Mouse (Mus musculus) c-Kit-positive CD71-negative TER-119-negative erythroid progenitor cells, embryonic 14.5 days (primary cell): ENCODE data around the gene Rtl6.

Experiments used
- DNase-seq: peaks from one replicate; pipeline ENCODE4 v3.0.0-alpha.2; 2013; ENCODE audit warnings: low read depth

Gene Rtl6

GRCm38 (mm10) chr15:84557189-84557921 lies at the start of gene Rtl6:
Gene Rtl6 (minus strand): TSS chr15:84557823.
- peak; percentile 35 for DNase-seq

GRCm38 (mm10) chr15:84603267-84603963 lies 45.8 kb upstream of the Rtl6 start:
- no peak for DNase-seq

- no peak for DNase-seq
Observed at GRCm38 (mm10) chr15:84600977-84601595, 43.5 kb upstream of the Rtl6 start.

- DNase-seq: no peak
Observed at GRCm38 (mm10) chr15:84598911-84599310, 41.3 kb upstream of the Rtl6 start.

GRCm38 (mm10) chr15:84597816-84598215 lies 40.2 kb upstream of the Rtl6 start:
- DNase-seq: no peak

- no peak for DNase-seq
Observed at GRCm38 (mm10) chr15:84597021-84597420, 39.4 kb upstream of the Rtl6 start.

- no peak for DNase-seq
Observed at GRCm38 (mm10) chr15:84595241-84595945, 37.8 kb upstream of the Rtl6 start.

- DNase-seq: no peak
Observed at GRCm38 (mm10) chr15:84593514-84593913, 35.9 kb upstream of the Rtl6 start.

- DNase-seq: no peak
Observed at GRCm38 (mm10) chr15:84592240-84592639, 34.6 kb upstream of the Rtl6 start.

- no peak for DNase-seq
Observed at GRCm38 (mm10) chr15:84591573-84592139, 34.0 kb upstream of the Rtl6 start.

- no peak for DNase-seq
Observed at GRCm38 (mm10) chr15:84588371-84588821, 30.8 kb upstream of the Rtl6 start.

GRCm38 (mm10) chr15:84578607-84579006 lies 21.0 kb upstream of the Rtl6 start:
- no peak for DNase-seq

- DNase-seq: no peak
Observed at GRCm38 (mm10) chr15:84577019-84577418, 19.4 kb upstream of the Rtl6 start.

- no peak for DNase-seq
Observed at GRCm38 (mm10) chr15:84566568-84567110, 9.0 kb upstream of the Rtl6 start.

GRCm38 (mm10) chr15:84561501-84561900 lies 3.9 kb upstream of the Rtl6 start:
- no peak for DNase-seq

GRCm38 (mm10) chr15:84556674-84557073 lies 949 bp downstream of the Rtl6 start:
- no peak for DNase-seq

GRCm38 (mm10) chr15:84551065-84551464 lies 6.6 kb downstream of the Rtl6 start:
- DNase-seq: no peak

GRCm38 (mm10) chr15:84549291-84549797 lies 8.3 kb downstream of the Rtl6 start:
- no peak for DNase-seq

- no peak for DNase-seq
Observed at GRCm38 (mm10) chr15:84546028-84546427, 11.6 kb downstream of the Rtl6 start.

- DNase-seq: no peak
Observed at GRCm38 (mm10) chr15:84541175-84541574, 16.4 kb downstream of the Rtl6 start.

- DNase-seq: no peak
Observed at GRCm38 (mm10) chr15:84538974-84539588, 18.5 kb downstream of the Rtl6 start.
